Mouse (Mus musculus): Measurements from ENCODE around the gene Six5. TPM values are rescaled to one million over a fixed set of nuclear protein-coding genes. Genes with fewer than 3 reads are reported as not detected.
A peak's percentile ranks its signal among the peaks of the same experiment; 100 is the strongest.

The Six5 gene
- total RNA-seq, 2 experiments from 2014 or later: 2.1 to 10.1 TPM

- 0 out of 2 replicates have a peak, but pooled peaks have one; percentile 36 for ATAC-seq (replicated peaks; ENCODE audit: low FRiP score, low TSS enrichment, poor library complexity, severe bottlenecking)
Observed at GRCm38 (mm10) chr7:19130657-19131056, 36.3 kb downstream of the Six5 start.

DNA sequence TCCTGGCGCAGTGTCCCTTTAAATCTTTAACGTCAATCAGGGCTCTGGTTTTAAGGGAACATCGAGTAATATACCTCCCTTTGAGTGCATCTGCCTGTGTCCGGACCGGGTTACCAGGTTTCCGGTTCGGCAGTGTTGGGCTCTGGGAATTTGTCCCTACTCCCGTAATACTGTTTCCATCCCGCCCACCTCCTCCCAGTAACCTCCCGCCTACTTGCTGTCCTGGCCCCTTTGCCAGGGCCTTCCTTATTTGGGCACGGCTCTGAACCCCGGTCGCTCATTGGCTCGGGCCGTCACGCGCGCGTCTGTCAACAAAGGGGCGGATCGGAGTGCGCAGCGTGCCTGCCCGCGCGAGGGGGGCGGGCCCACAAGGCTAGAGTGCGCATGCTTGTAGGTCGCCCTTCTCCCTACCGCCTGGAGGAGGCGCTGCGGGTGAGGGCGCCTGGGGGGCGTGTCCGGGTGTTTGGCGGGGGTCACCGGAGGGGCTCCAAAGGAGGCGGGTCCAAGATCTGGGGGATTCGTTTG is 37.0 kb downstream of the Six5 start:
- ATAC-seq (replicated peaks; ENCODE audit: low FRiP score, low TSS enrichment, poor library complexity, severe bottlenecking): peak; percentile 98

GRCm38 (mm10) chr7:19136168-19136567 is 41.8 kb downstream of the Six5 start:
- ATAC-seq (replicated peaks; ENCODE audit: low FRiP score, low TSS enrichment, poor library complexity, severe bottlenecking): 0 out of 2 replicates have a peak, but pooled peaks have one; percentile 11

DNA sequence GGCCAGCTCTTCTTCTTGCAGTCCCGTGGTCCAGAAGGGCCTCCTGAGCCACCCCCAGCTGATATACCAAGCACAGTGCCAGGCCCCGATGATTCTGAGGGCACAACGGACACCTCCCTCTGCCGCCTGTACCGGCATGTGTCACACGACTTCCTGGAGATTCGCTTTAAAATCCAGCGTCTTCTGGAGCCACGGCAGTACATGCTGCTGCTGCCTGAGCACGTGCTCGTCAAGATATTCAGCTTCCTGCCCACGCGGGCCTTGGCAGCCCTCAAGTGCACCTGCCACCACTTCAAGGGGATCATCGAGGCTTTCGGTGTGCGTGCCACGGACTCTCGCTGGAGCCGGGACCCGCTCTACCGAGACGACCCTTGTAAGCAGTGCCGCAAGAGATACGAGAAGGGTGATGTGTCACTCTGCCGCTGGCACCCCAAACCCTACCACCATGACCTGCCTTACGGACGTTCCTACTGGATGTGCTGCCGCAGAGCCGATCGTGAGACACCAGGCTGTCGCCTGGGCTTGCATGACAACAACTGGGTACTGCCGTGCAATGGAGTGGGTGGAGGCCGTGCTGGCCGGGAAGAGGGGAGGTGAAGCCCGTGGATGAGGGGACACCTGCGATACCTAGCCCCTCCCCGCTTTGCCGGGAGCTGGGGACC is 42.4 kb downstream of the Six5 start:
- no peak; the same call in 1 of the 2 replicates for ATAC-seq (replicated peaks; ENCODE audit: low FRiP score, low TSS enrichment, poor library complexity, severe bottlenecking)

DNA sequence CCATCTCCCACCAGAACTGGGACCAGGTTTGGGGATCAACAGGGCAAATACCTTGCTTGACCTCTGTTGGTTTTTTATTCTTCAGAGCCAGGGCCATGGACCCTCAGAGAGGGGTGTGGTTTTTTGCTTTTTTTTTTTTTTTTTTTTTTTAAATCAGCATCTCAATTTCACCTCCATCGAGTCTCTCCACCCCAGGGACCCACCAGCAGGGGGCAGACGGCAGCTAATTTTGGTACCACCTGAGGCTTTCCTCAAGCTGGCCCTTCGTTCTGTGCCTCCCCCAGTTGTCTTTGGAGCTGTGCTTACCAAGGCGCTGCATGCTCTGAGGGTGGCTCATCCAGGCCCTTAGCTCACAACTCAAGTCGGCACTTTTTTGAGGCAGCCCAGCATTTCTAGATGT is 43.0 kb downstream of the Six5 start:
- 0 out of 2 replicates have a peak, but pooled peaks have one; percentile 35 for ATAC-seq (replicated peaks; ENCODE audit: low FRiP score, low TSS enrichment, poor library complexity, severe bottlenecking)

DNA sequence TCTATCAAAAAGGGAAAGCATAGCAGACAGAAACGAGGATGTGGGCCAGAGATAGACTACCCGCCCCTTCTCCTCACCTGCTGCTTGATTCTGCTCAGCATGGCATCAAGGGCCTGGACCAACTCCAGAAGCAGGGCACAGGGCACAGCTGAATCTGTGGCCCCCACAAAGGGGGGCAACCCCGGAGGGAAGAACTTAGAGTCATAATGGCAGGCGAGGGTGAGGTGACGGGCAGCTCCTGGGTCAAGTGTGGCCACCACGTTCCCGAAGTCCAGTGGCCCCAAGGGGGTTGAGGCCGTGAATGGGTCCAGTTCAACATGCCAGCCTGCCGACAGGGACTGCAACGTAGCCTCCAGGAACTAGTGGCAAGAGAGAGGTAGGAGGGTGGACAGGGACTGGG is 52.4 kb downstream of the Six5 start:
- ATAC-seq (replicated peaks; ENCODE audit: low FRiP score, low TSS enrichment, poor library complexity, severe bottlenecking): no peak

GRCm38 (mm10) chr7:19147497-19148045 is 53.2 kb downstream of the Six5 start:
- no peak for ATAC-seq (replicated peaks; ENCODE audit: low FRiP score, low TSS enrichment, poor library complexity, severe bottlenecking)

Other genes starting within 250 kb of the Six5 start
- 1.9 and 43.9 TPM in 2 replicates for gene Pglyrp1, start 223.3 kb upstream of the Six5 start, total RNA-seq (2014; fragmentation: Nextera tagmentation)
- gene Pglyrp1, start 223.3 kb upstream of the Six5 start, total RNA-seq (2017): 0.61 and 2.2 TPM in 2 replicates
- 23.6 and 42.3 TPM in 2 replicates for gene Ccdc61, start 184.2 kb upstream of the Six5 start, total RNA-seq (2014; fragmentation: Nextera tagmentation)
- gene Ccdc61, start 184.2 kb upstream of the Six5 start, total RNA-seq (2017): 6.8 and 13.3 TPM in 2 replicates
- gene Nova2, start 168.7 kb upstream of the Six5 start, total RNA-seq (2014; fragmentation: Nextera tagmentation): not detected in 2 replicates
- not detected in 2 replicates for gene Nova2, start 168.7 kb upstream of the Six5 start, total RNA-seq (2017)
- not detected in 2 replicates for gene Nanos2, start 107.2 kb upstream of the Six5 start, total RNA-seq (2014; fragmentation: Nextera tagmentation)
- not detected in 2 replicates for gene Nanos2, start 107.2 kb upstream of the Six5 start, total RNA-seq (2017)
- gene Mypop, start 103.3 kb upstream of the Six5 start, total RNA-seq (2014; fragmentation: Nextera tagmentation): not detected in 2 replicates
- gene Mypop, start 103.3 kb upstream of the Six5 start, total RNA-seq (2017): 0.23 and 2.0 TPM in 2 replicates
- 23.8 TPM in 2 replicates for gene Irf2bp1, start 90.5 kb upstream of the Six5 start, total RNA-seq (2014; fragmentation: Nextera tagmentation)
- 12.3 and 12.7 TPM in 2 replicates for gene Irf2bp1, start 90.5 kb upstream of the Six5 start, total RNA-seq (2017)
- not detected in 2 replicates for gene Foxa3, start 71.1 kb upstream of the Six5 start, total RNA-seq (2014; fragmentation: Nextera tagmentation)
- gene Foxa3, start 71.1 kb upstream of the Six5 start, total RNA-seq (2017): not detected in 2 replicates
- 73.9 and 91.0 TPM in 2 replicates for gene Sympk, start 70.2 kb upstream of the Six5 start, total RNA-seq (2014; fragmentation: Nextera tagmentation)
- 35.3 and 52.2 TPM in 2 replicates for gene Sympk, start 70.2 kb upstream of the Six5 start, total RNA-seq (2017)
- not detected in 2 replicates for gene Rsph6a, start 39.9 kb upstream of the Six5 start, total RNA-seq (2014; fragmentation: Nextera tagmentation)
- gene Rsph6a, start 39.9 kb upstream of the Six5 start, total RNA-seq (2017): not detected in 2 replicates
- 28.5 and 29.2 TPM in 2 replicates for gene Dmwd, start 18.4 kb upstream of the Six5 start, total RNA-seq (2014; fragmentation: Nextera tagmentation)
- gene Dmwd, start 18.4 kb upstream of the Six5 start, total RNA-seq (2017): 7.7 and 10.6 TPM in 2 replicates
- 15.1 and 19.8 TPM in 2 replicates for gene Dmpk, start 10.7 kb upstream of the Six5 start, total RNA-seq (2014; fragmentation: Nextera tagmentation)
- 3.9 and 7.5 TPM in 2 replicates for gene Dmpk, start 10.7 kb upstream of the Six5 start, total RNA-seq (2017)
- gene Gm4969, start 23.8 kb downstream of the Six5 start, total RNA-seq (2014; fragmentation: Nextera tagmentation): 0.22 and 0.35 TPM in 2 replicates
- 0.65 TPM in 1 of 2 replicates, not detected in the other for gene Gm4969, start 23.8 kb downstream of the Six5 start, total RNA-seq (2017)
- gene Fbxo46, start 25.3 kb downstream of the Six5 start, total RNA-seq (2014; fragmentation: Nextera tagmentation): 6.3 and 8.6 TPM in 2 replicates
- gene Fbxo46, start 25.3 kb downstream of the Six5 start, total RNA-seq (2017): 6.1 and 7.8 TPM in 2 replicates
- gene Qpctl, start 54.7 kb downstream of the Six5 start, total RNA-seq (2014; fragmentation: Nextera tagmentation): 2.4 and 5.1 TPM in 2 replicates
- gene Qpctl, start 54.7 kb downstream of the Six5 start, total RNA-seq (2017): 1.1 and 5.5 TPM in 2 replicates
- gene Snrpd2, start 55.1 kb downstream of the Six5 start, total RNA-seq (2014; fragmentation: Nextera tagmentation): 146 and 165 TPM in 2 replicates
- 80.7 and 93.4 TPM in 2 replicates for gene Snrpd2, start 55.1 kb downstream of the Six5 start, total RNA-seq (2017)
- gene Gipr, start 71.5 kb downstream of the Six5 start, total RNA-seq (2014; fragmentation: Nextera tagmentation): not detected in 2 replicates
- gene Gipr, start 71.5 kb downstream of the Six5 start, total RNA-seq (2017): 0.95 TPM in 1 of 2 replicates, not detected in the other
- gene Eml2, start 81.8 kb downstream of the Six5 start, total RNA-seq (2014; fragmentation: Nextera tagmentation): 4.8 and 11.4 TPM in 2 replicates
- gene Eml2, start 81.8 kb downstream of the Six5 start, total RNA-seq (2017): 4.8 and 6.6 TPM in 2 replicates
- gene Gpr4, start 117.9 kb downstream of the Six5 start, total RNA-seq (2014; fragmentation: Nextera tagmentation): 0.64 TPM in 1 of 2 replicates, not detected in the other
- gene Gpr4, start 117.9 kb downstream of the Six5 start, total RNA-seq (2017): not detected in 2 replicates
- gene Opa3, start 133.7 kb downstream of the Six5 start, total RNA-seq (2014; fragmentation: Nextera tagmentation): 22.3 and 22.6 TPM in 2 replicates
- gene Opa3, start 133.7 kb downstream of the Six5 start, total RNA-seq (2017): 17.1 and 21.2 TPM in 2 replicates
- gene Vasp, start 177.2 kb downstream of the Six5 start, total RNA-seq (2014; fragmentation: Nextera tagmentation): 19.3 and 34.8 TPM in 2 replicates
- 27.9 and 53.7 TPM in 2 replicates for gene Vasp, start 177.2 kb downstream of the Six5 start, total RNA-seq (2017)
- not detected in 2 replicates for gene Ppm1n, start 185.5 kb downstream of the Six5 start, total RNA-seq (2014; fragmentation: Nextera tagmentation)
- not detected in 2 replicates for gene Ppm1n, start 185.5 kb downstream of the Six5 start, total RNA-seq (2017)
- gene Rtn2, start 188.0 kb downstream of the Six5 start, total RNA-seq (2014; fragmentation: Nextera tagmentation): not detected in 2 replicates
- gene Rtn2, start 188.0 kb downstream of the Six5 start, total RNA-seq (2017): not detected in 2 replicates
- gene Fosb, start 215.5 kb downstream of the Six5 start, total RNA-seq (2014; fragmentation: Nextera tagmentation): 4.2 and 4.8 TPM in 2 replicates
- gene Fosb, start 215.5 kb downstream of the Six5 start, total RNA-seq (2017): 52.4 and 77.0 TPM in 2 replicates